Mouse (Mus musculus): ENCODE measurements at regions not wholly inside any gene's neighbourhood (a gene's known extent, or its start where the extent isn't known, plus 50 kb on each side); places are given as distances from the start of the nearest gene placed in this dataset.
A peak's percentile ranks its signal among the peaks of the same experiment; 100 is the strongest.

GRCm38 (mm10) chr16:30160399-30160798 lies 96.2 kb downstream of the Hes1 start:
- DNase-seq: no peak

GRCm38 (mm10) chr16:30163303-30163702 lies 99.1 kb downstream of the Hes1 start:
- DNase-seq: no peak

GRCm38 (mm10) chr16:30165667-30166180 lies 101.5 kb downstream of the Hes1 start:
- DNase-seq: no peak

- DNase-seq: no peak
Observed at GRCm38 (mm10) chr16:30171381-30172079, 95.8 kb downstream of the Cpn2 start.

GRCm38 (mm10) chr16:30172136-30172731 lies 95.1 kb downstream of the Cpn2 start:
- no peak for DNase-seq

GRCm38 (mm10) chr16:30172798-30173202 lies 94.5 kb downstream of the Cpn2 start:
- DNase-seq: no peak

- no peak for DNase-seq
Observed at GRCm38 (mm10) chr16:30173953-30174874, 93.1 kb downstream of the Cpn2 start.

- DNase-seq: no peak
Observed at GRCm38 (mm10) chr16:30176306-30176705, 91.0 kb downstream of the Cpn2 start.

GRCm38 (mm10) chr16:30177769-30178168 lies 89.5 kb downstream of the Cpn2 start:
- DNase-seq: no peak

- no peak for DNase-seq
Observed at GRCm38 (mm10) chr16:30178596-30178995, 88.7 kb downstream of the Cpn2 start.

GRCm38 (mm10) chr16:30179504-30179976 lies 87.8 kb downstream of the Cpn2 start:
- no peak for DNase-seq

- DNase-seq: no peak
Observed at GRCm38 (mm10) chr16:30181116-30181515, 86.2 kb downstream of the Cpn2 start.

GRCm38 (mm10) chr16:30184591-30185265 lies 82.6 kb downstream of the Cpn2 start:
- peak; percentile 69 for DNase-seq

- no peak for DNase-seq
Observed at GRCm38 (mm10) chr16:30185707-30186106, 81.6 kb downstream of the Cpn2 start.

- peak; percentile 23 for DNase-seq
Observed at GRCm38 (mm10) chr16:30186201-30186700, 81.0 kb downstream of the Cpn2 start.

- DNase-seq: peak; percentile 58
Observed at GRCm38 (mm10) chr16:30186701-30187270, 80.5 kb downstream of the Cpn2 start.

- DNase-seq: no peak
Observed at GRCm38 (mm10) chr16:30187400-30187799, 79.9 kb downstream of the Cpn2 start.

GRCm38 (mm10) chr16:30187907-30188414 lies 79.3 kb downstream of the Cpn2 start:
- DNase-seq: peak; percentile 95

- DNase-seq: peak; percentile 84
Observed at GRCm38 (mm10) chr16:30188769-30189430, 78.4 kb downstream of the Cpn2 start.

GRCm38 (mm10) chr16:30190351-30190750 lies 76.9 kb downstream of the Cpn2 start:
- no peak for DNase-seq

All from adrenal gland, postnatal 25 days (tissue).